Mouse (Mus musculus) midbrain, embryonic 11.5 days (tissue): ENCODE results near the gene Gm11273. TPM values are rescaled to one million over a fixed set of nuclear protein-coding genes. Genes with fewer than 3 reads are reported as not detected.

Experiments used
- ATAC-seq: fragments of 200-750 bp; cut with Nextera tagmentation; 2 replicates; pipeline ENCODE4 v1.8.0; 2017; ENCODE audit warnings: moderate TSS enrichment, moderate library complexity; ENCODE audit not compliant: low FRiP score
- DNase-seq: peaks from one replicate; pipeline ENCODE4 v3.0.0; 2015; ENCODE audit warnings: low spot score; ENCODE audit errors: missing footprints
- H3K27ac ChIP-seq: fragments of 300-500 bp; sonication (generic); 2 replicates; pipeline ENCODE4 v1.5.1; 2014; ENCODE audit warnings: low read depth, low read length
- H3K27me3 ChIP-seq: fragments of 300-500 bp; sonication (generic); 2 replicates; pipeline ENCODE4 v1.6.1; 2014; ENCODE audit warnings: mild to moderate bottlenecking, low read length, moderate library complexity, mixed read lengths; ENCODE audit not compliant: control insufficient read depth, insufficient read depth
- H3K36me3 ChIP-seq: fragments of 300-500 bp; sonication (generic); 2 replicates; pipeline ENCODE4 v1.6.1; 2014; ENCODE audit warnings: mild to moderate bottlenecking, low read length, moderate library complexity, mixed read lengths; ENCODE audit not compliant: control insufficient read depth, insufficient read depth
- H3K4me1 ChIP-seq: fragments of 300-500 bp; sonication (generic); 2 replicates; pipeline ENCODE4 v1.6.1; 2014; ENCODE audit warnings: low read length; ENCODE audit not compliant: control insufficient read depth, insufficient read depth
- H3K4me2 ChIP-seq: fragments of 300-500 bp; sonication (generic); 2 replicates; pipeline ENCODE4 v1.6.1; 2014; ENCODE audit warnings: mild to moderate bottlenecking, moderate library complexity
- H3K4me3 ChIP-seq: fragments of 300-500 bp; sonication (generic); 2 replicates; pipeline ENCODE4 v1.5.1; 2014; ENCODE audit warnings: low read depth, low read length
- H3K9ac ChIP-seq: fragments of 300-500 bp; sonication (generic); 2 replicates; pipeline ENCODE4 v1.6.1; 2014; ENCODE audit warnings: low read length
- H3K9me3 ChIP-seq: fragments of 300-500 bp; sonication (generic); 2 replicates; pipeline ENCODE4 v1.6.1; 2016; ENCODE audit warnings: low read length; ENCODE audit not compliant: control insufficient read depth
- WGBS: fragments of 180-500 bp; shearing (Covaris S2); extraction: QIAGEN DNeasy Blood & Tissue Kit; methylation state at CpG from one replicate; pipeline ENCODE4 v1.1.7; 2014; 5-methylcytosine and 5-hydroxymethylcytosine counted together
- polyA plus RNA-seq: library from polyadenylated mRNA; unstranded; fragments of >200 nt; fragmentation: Nextera tagmentation; extraction: Ambion mirVana; gene quantifications from 2 replicates; pipeline ENCODE4 v1.2.1, GENCODE M21; 2014

Gene Gm11273
- polyA plus RNA-seq, 1 experiment from 2014 or later: 3.7 TPM

GRCm38 (mm10) chr13:21456347-21456746 lies 44.9 kb downstream of the Gm11273 start:
- Histone ChIP-seq H3K9ac (no peak overlapping the region), H3K9me3 (no peaks in the 10 kb centered on the region), H3K4me3 (no peak overlapping the region), H3K4me2 (no peak overlapping the region), H3K36me3 (no peaks in the 10 kb centered on the region), H3K27ac (no peak overlapping the region), H3K27me3 (no peaks in the 10 kb centered on the region; the same call in 1 of the 2 replicates), H3K4me1 (peaks cover 6% of the 10 kb centered on the region)
- ATAC-seq: no peak
- DNase-seq: peak; percentile 44
- WGBS: 11% methylated on average over 4 of the region's 4 CpGs

DNA sequence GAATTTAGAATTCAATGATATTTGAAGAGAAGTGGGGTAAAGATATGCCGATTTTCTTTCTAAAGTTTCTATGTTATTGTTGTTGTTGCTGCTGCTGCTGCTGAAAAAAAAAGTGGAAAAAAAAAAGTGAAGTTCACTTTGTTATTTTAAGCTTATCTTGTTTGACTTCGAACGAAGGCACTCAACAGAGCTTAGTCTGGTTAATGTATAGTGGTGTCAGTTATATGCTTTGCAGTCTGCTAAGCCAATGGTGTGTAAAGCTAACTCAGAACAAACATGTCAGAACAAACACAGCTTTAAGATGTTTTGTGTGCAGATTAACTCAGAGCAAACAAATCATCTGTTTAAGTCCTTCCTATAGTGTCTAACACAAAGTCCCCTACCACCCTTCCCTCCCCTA lies 47.1 kb downstream of the Gm11273 start:
- Histone ChIP-seq H3K27ac (no peak overlapping the region), H3K9me3 (no peaks in the 10 kb centered on the region), H3K36me3 (no peaks in the 10 kb centered on the region), H3K27me3 (no peaks in the 10 kb centered on the region; the same call in 1 of the 2 replicates), H3K4me1 (peaks cover 6% of the 10 kb centered on the region), H3K4me3 (no peak overlapping the region), H3K9ac (no peak overlapping the region), H3K4me2 (no peak overlapping the region; the same call in 1 of the 2 replicates)
- WGBS: 80% methylated on average over 3 of the region's 3 CpGs
- DNase-seq: no peak
- ATAC-seq: no peak

DNA sequence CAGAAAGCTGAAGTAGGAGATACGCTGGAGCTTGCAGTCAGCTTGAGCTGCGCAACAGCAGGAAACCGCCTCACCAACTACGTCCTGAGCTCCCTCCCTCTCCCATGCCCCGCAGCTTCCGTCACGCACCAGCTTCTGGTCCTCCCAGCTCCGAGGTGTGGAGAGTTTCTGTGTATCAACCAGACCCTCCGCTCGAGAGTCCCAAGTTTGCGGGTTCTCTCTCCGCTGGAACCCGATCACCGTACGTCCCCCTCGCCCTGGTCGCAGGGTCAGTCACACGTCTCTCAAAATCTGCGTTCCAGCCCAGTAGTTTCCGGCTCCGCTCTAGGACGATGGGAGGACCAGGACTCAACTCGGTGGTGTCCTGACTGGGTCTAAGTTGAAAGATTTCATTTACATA lies 47.8 kb downstream of the Gm11273 start, which contains the start of gene Zscan26:
Zscan26 (minus strand) TSS at position 282 of the 400 bp plus-strand sequence.
- ATAC-seq (peak; percentile 94), DNase-seq (peak; percentile 98)
- no peak within 1 kb of the TSS; the same call in 1 of the 2 replicates for H3K27ac ChIP-seq
- no peaks in the 10 kb centered on the region for H3K9me3 ChIP-seq
- under 1% methylated on average over 23 of the region's 23 CpGs for WGBS
- H3K27me3 ChIP-seq: no peaks in the 10 kb centered on the region; the same call in 1 of the 2 replicates
- H3K4me3 ChIP-seq: peak within 1 kb of the TSS; percentile 75
- H3K4me1 ChIP-seq: peaks cover 6% of the 10 kb centered on the region
- no peaks in the 10 kb centered on the region for H3K36me3 ChIP-seq
- H3K4me2 ChIP-seq: peak within 1 kb of the TSS; percentile 78
- peak within 1 kb of the TSS; percentile 87 for H3K9ac ChIP-seq

- H3K4me2 ChIP-seq: peak overlapping the region; percentile 78
- no peaks in the 10 kb centered on the region for H3K9me3 ChIP-seq
- H3K27me3 ChIP-seq: no peaks in the 10 kb centered on the region; the same call in 1 of the 2 replicates
- H3K9ac ChIP-seq: peak overlapping the region; percentile 87
- DNase-seq (no peak), ATAC-seq (peak; percentile 49; the same call in 1 of the 2 replicates)
- WGBS: 1% methylated on average over 13 of the region's 13 CpGs
- peak overlapping the region; percentile 75 for H3K4me3 ChIP-seq
- H3K27ac ChIP-seq: no peak overlapping the region
- no peaks in the 10 kb centered on the region for H3K36me3 ChIP-seq
- peaks cover 6% of the 10 kb centered on the region for H3K4me1 ChIP-seq
These were observed 48.2 kb downstream of the Gm11273 start for GRCm38 (mm10) chr13:21453042-21453441.

Other genes with a start within 250 kb of the Gm11273 start
- gene Gpx5, start 208.7 kb downstream of the Gm11273 start, polyA plus RNA-seq: not detected in 2 replicates
- gene Gpx6, start 189.3 kb downstream of the Gm11273 start, polyA plus RNA-seq: not detected in 2 replicates
- not detected in 2 replicates for gene Olfr1367, start 154.5 kb downstream of the Gm11273 start, polyA plus RNA-seq
- 20.3 and 21.8 TPM in 2 replicates for gene Zscan12, start 138.6 kb downstream of the Gm11273 start, polyA plus RNA-seq
- 85.4 and 85.9 TPM in 2 replicates for gene Zkscan3, start 98.7 kb downstream of the Gm11273 start, polyA plus RNA-seq
- 6.6 and 7.6 TPM in 2 replicates for gene Pgbd1, start 60.4 kb downstream of the Gm11273 start, polyA plus RNA-seq
- gene Zscan26, start 47.7 kb downstream of the Gm11273 start, polyA plus RNA-seq: 14.6 and 16.4 TPM in 2 replicates
- 2.6 and 2.7 TPM in 2 replicates for gene Nkapl, start 32.9 kb downstream of the Gm11273 start, polyA plus RNA-seq
- gene Zkscan4, start 22.5 kb downstream of the Gm11273 start, polyA plus RNA-seq: 3.9 and 4.2 TPM in 2 replicates
- gene Gm10065, start 22.0 kb downstream of the Gm11273 start, polyA plus RNA-seq: not detected in 2 replicates
- 0.32 and 0.66 TPM in 2 replicates for gene AK157302, start 6.2 kb downstream of the Gm11273 start, polyA plus RNA-seq
- gene Zkscan8, start 29.7 kb upstream of the Gm11273 start, polyA plus RNA-seq: 10.6 and 11.1 TPM in 2 replicates
- 0.12 and 0.26 TPM in 2 replicates for gene Olfr1366, start 41.4 kb upstream of the Gm11273 start, polyA plus RNA-seq
- 0.04 TPM in 1 of 2 replicates, not detected in the other for gene Olfr1535, start 58.5 kb upstream of the Gm11273 start, polyA plus RNA-seq
- gene Olfr1364, start 80.3 kb upstream of the Gm11273 start, polyA plus RNA-seq: not detected in 2 replicates
- not detected in 2 replicates for gene Olfr1362, start 112.6 kb upstream of the Gm11273 start, polyA plus RNA-seq
- not detected in 2 replicates for gene Olfr11, start 141.1 kb upstream of the Gm11273 start, polyA plus RNA-seq
- not detected in 2 replicates for gene Olfr1361, start 162.0 kb upstream of the Gm11273 start, polyA plus RNA-seq
- gene Olfr1360, start 176.0 kb upstream of the Gm11273 start, polyA plus RNA-seq: not detected in 2 replicates
- gene Olfr1359, start 196.7 kb upstream of the Gm11273 start, polyA plus RNA-seq: not detected in 2 replicates
- 0.85 and 2.7 TPM in 2 replicates for gene Hist1h2bl, start 214.7 kb upstream of the Gm11273 start, polyA plus RNA-seq
- gene Hist1h2ai, start 215.0 kb upstream of the Gm11273 start, polyA plus RNA-seq: 19.8 and 20.9 TPM in 2 replicates
- gene Hist1h3h, start 216.2 kb upstream of the Gm11273 start, polyA plus RNA-seq: 11.6 and 12.9 TPM in 2 replicates
- 4.2 and 5.7 TPM in 2 replicates for gene Hist1h2bm, start 220.6 kb upstream of the Gm11273 start, polyA plus RNA-seq
- 1.0 and 2.2 TPM in 2 replicates for gene Hist1h4j, start 233.6 kb upstream of the Gm11273 start, polyA plus RNA-seq
- 2.4 and 6.0 TPM in 2 replicates for gene Hist1h4k, start 249.1 kb upstream of the Gm11273 start, polyA plus RNA-seq